Mouse (Mus musculus) kidney, postnatal 4 days (tissue): ENCODE data around the gene Hspa1l.
"Not testable (repeated sequence)": the region's sequence is repeated elsewhere in the genome, so short reads cannot be mapped to it uniquely, and the experiment has no call there.

Experiments used
- DNase-seq, 2 experiments: peaks; one replicate each; pipeline ENCODE4 v3.0.0; 2021; ENCODE audit warnings: mixed read lengths in 2 of 2

Gene Hspa1l

DNA sequence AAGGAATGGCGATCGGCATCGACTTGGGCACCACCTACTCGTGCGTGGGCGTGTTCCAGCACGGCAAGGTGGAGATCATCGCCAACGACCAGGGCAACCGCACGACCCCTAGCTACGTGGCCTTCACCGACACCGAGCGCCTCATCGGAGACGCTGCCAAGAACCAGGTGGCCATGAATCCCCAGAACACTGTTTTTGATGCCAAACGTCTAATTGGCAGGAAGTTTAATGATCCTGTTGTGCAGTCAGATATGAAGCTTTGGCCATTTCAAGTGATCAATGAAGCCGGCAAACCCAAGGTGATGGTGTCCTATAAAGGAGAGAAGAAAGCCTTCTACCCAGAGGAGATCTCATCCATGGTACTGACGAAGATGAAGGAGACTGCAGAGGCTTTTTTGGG is 4.5 kb downstream of the Hspa1l start:
- no peak for DNase-seq

DNA sequence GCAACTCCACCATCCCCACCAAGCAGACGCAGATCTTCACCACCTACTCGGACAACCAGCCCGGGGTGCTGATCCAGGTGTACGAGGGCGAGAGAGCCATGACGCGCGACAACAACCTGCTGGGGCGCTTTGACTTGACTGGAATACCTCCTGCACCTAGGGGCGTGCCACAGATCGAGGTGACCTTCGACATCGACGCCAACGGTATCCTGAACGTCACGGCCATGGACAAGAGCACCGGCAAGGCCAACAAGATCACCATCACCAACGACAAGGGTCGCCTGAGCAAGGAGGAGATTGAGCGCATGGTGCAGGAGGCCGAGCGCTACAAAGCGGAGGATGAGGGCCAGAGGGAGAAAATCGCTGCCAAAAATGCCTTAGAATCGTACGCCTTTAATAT is 5.7 kb downstream of the Hspa1l start:
- no peak for DNase-seq

DNA sequence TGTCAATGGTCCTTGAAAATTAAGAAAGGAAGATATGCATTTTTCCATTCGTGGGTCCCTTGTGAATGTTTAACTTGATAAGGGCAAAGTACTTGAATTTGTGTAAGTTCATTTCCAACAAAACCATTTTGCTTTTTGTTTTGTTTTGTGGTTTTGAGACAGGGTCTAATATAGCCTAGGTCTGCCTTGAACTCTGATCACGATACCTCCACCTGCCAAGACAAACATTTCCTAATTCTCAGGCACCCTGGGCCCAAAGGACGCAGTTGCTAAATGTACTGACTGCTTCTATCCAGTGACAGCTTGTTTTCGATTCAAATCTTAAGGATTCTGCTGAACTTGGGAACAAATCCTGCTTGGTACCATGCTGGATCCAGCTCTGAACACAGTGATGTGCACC is 7.1 kb downstream of the Hspa1l start:
- DNase-seq = no peak

DNA sequence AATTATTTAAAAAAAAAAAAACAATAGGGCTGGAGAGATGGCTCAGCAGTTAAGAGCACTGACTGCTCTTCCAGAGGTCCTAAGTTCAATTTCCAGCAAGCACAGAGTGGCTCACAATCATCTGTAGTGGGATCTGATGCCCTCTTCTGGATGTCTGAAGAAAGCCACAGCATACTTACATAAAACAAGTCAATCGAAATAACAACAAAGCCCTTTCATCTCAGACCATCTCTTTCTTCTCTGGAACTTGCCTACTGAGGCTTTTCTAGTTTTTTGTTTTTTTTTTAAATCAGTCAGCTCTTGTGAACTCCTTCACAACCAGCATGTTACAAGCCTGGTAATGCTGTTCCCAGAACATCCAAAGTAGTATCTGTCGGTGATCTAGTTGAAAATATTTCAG is 8.2 kb downstream of the Hspa1l start:
- peak in 1 of 2 experiments; percentile 50 for DNase-seq

DNA sequence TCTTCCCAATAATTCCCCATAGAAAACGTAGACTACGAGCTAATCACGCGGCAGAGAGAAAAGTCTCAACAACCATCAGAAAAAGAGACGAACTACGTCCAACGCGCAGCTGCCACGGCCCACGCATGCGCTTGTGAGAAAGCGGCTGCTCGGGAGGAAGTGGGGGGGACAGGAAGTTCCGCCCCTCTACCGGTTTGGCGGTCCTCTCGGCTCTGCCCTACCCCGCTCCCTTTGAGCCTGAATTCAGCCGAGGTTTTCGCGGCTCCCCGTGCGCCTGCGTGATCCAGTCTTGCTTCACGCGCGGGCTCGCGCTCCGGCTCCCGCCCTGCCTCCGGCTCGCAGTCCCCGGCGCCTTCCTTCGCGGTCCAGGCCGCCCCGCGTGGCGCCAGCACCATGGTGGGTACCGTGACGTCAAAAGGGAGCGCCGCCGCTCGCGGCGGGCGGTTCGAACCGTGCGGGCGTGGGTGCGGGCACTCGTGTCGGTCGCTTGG is 9.2 kb downstream of the Hspa1l start, which contains the start of gene Lsm2:
Gene Lsm2 (plus strand): TSS at position 173 of the 491 bp plus-strand sequence.
- peak; percentile 92 to 96 for DNase-seq

DNA sequence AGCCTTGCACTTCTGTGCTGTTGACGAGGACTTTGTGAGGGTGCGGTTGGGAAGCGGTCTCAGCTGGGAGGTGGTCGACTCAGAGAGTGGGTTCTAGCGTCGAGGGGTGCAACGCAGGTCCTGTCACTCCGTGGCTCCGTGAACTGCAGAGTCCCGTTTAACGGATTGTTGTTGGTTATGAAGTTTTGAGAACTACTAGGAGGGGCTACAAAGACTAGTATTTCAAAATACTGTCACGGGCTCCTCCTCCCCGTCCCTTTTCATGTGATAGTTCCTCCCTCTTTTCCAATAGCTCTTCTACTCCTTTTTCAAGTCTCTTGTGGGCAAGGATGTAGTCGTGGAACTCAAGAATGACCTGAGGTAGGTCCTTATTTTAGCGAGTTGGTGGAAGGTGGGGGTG is 9.8 kb downstream of the Hspa1l start:
- no peak for DNase-seq

DNA sequence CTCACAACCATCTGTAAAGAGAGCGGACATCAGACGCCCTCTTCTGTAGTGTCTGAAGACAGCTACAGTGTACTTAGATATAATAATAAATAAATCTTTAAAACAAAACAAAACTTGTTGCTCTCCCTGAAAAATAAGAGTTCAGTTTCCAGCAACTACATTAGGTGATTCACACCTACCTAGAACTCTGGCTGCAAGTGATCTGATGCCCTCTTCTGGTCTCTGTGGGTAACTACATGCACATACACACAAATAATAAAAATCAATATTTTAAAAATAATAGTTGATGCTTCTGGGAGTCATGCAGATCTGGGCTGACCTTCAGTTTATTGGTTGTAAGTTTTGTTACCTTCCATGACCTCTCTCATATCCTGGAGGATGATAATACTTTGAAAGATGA is 11.7 kb downstream of the Hspa1l start:
- no peak for DNase-seq

DNA sequence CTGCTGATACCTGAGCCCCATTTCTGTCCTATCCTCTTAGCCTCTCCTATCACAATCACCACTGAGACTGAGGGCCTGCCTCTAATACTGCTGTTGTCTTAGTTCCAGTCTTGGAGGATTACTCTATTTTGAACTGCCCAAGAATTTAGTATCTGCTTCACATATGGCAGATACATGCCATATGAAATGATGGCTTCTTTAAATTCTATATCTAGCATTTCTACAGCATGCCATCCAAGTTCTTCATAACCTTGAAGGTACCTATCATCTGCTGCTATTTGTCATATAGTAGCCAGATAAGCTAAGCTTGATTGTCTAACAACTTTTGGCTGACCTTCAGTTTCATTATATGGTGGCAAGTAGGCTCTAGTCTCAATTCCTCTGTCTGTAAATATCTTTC is 22.2 kb downstream of the Hspa1l start:
- no peak for DNase-seq

DNA sequence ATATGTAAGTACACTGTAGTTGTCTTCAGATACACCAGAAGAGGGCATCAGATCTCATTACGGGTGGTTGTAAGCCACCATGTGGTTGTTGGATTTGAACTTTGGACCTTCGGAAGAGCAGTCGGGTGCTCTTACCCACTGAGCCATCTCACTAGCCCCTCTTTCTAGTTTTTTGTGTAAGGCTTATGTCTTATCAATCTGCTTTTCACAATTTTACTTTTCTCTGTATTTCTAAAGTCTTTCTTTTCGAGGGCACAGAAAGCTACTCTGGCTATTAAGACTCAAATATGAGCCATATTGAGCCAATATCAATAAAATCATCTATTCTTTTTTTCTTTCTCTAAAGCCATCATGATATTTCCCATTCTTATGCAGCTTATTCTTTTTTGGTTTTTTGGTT is 22.7 kb downstream of the Hspa1l start:
- not testable (repeated sequence) for DNase-seq

DNA sequence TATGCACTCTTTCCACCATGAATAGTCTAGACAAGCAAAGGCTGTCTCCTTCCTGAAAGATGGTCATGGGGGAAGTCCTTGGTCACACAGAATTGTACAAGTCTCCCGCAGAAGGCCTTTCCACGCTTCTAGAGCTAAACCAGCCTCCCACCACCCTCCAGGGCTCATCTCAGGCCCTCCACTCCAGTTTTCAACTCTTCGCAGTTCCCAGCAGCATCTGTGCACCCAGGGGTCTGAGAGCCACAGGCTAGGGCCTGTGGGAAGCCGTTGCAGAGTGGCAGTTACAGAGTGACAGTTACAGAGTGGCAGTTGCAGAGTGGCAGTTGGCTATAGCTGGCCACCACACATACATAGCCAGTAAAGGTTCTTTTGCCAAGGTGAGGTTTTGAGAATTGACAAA is 23.4 kb downstream of the Hspa1l start:
- DNase-seq = not testable (repeated sequence)

DNA sequence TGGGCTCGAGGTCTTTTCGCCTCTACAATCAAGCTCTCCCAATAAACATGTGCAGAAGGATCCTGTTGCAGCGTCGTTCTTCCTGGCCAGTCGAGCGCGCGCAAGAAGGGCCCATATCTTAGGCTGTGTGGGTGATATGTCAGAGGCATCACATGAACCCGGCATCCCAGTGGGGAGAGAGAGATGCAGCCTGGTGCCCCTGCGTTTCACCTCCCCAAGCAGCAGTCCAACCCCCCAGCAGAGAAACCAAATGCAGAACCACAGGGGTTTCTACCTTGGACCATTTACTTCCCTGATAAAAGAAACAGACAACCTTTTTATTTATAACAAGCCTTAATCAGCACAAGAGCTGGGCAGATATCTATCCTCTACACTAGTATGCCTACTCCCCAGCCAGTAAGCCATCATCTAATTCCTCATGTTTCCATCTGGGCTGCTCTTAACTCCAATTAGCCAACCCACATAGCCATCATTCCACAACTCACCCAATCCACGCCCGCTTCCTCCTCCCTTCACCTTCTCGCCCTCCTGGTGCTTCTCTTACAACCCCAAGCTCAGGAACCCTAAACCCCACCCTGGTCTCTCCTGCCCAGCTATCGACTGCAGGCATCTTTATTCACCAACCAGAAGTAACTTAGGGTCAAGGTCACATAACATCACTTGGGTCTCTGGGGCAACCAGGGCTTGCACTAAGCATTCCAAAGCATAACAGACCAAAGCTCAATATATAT is 24.1 kb downstream of the Hspa1l start:
- no peak for DNase-seq

DNA sequence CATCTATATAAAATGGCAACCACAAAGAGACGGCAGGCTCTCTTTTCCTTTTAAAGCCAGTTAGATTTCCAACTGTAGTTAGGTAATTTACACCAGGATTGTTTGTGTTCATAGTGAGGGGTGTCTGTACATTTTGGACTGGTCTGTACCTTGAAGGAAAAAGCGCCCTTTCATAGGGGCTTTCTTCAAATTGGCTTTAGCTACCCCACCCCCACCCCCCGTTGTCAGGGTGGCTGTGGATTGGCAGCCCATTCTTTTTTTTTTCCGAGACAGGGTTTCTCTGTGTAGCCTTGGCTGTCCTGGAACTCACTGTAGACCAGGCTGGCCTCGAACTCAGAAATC is 24.6 kb downstream of the Hspa1l start:
- no peak for DNase-seq

DNA sequence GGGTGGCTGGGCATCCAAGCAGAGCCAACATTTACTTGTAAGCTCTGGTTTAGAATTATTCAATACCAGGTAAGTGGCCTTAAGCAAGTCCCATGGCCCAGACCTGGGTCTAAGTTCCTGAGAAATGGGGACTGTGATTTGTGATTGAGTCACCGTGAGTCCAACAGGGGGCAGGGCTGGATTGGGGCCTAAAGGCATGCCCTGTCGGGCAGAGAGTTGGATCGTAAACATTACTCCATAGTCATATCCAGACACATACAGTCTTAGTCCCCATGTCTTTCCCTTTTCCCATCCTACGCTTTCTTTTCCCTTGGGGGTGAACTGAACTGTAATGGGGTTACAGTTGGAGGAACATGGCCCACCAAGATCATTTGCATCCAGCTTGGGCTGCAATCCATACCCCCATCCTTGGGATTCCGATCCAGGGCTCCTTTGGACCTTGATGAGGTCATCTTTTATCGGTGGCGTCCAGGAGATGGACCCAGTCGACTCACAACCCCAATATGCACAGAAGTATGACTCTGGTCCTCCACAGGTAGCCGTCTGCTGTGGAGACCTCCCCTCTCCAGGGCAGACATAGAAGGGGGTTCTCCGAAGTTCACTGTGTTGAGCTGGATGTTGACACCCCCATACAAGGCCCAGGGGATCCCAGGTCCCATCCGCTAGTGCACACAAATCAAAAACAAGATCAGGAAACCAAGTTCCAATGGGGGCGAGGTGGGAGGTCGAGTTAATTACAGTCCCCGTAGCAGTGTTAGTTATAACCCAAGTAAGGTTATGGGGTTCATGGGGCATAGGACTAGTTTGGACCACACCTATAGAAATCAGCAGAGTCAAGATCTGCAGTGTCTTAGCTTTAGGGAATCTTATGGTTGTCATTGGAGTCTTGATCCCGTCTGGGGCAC is 26.3 kb downstream of the Hspa1l start:
- no peak for DNase-seq

DNA sequence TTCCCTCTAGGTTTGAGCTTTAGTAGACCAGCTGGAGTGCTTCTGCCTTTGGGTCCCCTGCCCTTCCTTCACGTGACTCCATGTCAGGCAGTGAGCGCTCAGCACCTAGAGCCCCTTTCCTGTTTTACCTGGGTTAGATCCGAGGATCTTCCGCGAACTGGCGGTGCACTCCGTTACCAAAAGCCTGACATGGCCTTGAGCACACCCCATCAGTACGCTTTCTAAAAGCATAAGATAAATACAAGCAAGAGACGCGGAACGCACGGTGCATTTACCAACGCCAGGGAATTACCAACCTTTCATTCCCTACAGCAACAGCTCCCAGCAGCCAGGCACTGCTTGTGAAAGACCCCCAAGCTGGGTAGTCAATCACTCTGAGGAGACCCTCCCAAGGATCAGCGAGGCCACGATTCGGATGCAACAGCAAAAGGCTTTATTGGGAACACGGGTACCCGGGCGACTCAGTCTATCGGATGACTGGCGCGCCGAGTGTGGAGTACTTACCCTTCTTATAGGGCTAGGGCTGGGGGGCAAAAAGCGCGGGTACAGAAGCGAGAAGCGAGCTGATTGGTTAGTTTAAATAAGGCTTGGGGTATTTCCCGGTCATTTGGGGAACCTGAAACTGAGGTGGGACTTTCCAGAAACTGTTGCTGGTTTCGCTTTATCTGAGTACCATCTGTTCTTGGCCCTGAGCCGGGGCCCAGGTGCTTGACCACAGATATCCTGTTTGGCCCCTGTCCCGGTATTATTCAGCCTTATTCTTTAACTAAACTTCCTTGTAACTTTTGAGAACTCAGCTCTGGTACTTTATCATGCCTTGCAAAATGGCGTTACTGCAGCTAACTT is 27.6 kb downstream of the Hspa1l start:
- DNase-seq = peak in 1 of 2 experiments; percentile 36

DNA sequence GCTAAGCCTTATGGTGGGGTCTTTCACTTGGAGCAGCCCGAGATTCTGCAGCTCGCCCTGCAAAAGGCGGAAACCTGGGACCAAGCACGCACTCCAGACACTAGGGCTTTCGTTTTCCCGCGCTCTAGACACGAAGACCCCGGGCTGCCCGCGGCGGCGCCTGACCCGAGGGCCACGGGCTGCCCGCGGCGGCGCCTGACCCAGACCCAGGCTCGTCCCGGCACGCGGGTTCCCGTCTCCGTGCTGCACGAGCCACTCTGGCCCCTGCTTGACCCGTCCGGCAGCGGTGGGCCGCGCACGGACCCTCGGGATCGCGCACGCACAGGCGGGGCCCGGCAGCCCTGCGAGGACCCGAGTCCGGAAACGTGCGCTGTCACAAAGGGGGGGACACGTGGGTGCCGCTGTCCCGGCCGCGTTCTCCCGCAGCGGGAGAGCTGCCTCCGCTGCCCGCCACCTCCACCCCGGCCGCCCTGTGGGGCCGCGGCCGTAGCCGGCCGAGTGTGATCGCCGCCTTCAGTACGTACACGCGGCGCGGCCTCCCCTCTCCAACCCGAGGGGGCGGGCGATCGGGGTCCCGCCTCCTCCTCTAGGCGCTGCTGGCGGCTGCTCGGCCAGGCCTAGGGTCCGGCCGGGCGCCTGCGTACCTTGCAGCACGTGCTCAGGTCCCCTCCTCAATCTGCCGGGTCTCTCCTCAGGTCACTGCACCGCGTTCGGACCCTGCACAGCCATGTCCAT is 28.4 kb downstream of the Hspa1l start, which contains the start of gene Vars:
Gene Vars (plus strand): TSS at position 271 of the 735 bp plus-strand sequence.
- peak; percentile 90 to 94 for DNase-seq

DNA sequence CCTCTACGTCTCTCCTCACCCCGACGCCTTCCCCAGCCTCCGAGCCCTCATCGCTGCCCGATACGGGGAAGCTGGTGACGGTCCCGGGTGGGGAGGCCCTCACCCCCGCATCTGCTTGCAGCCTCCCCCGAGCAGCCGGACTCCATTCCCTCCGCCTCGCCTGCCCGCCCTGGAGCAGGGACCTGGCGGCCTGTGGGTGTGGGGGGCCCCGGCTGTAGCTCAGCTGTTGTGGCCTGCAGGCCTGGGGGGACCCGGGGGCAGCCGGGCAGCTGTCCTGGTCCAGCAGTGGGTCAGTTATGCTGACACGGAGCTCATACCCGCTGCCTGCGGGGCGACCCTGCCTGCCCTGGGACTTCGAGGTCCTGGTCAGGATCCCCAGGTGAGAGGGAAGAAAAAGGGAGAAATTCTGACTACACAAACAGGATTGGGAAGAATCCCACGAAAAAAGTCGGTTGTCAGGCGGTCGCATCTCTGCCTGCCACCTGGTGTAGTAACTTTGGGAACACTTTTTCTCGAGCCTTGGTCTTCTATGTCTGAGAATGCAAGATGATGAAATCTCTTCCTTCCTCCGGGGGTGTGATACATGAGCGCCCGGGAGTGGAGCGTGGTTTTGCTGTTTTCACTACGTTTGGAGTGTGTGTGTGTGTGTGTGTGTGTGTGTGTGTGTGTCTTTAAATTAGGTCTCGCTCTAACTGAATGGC is 29.1 kb downstream of the Hspa1l start:
- peak; percentile 48 to 64 for DNase-seq

DNA sequence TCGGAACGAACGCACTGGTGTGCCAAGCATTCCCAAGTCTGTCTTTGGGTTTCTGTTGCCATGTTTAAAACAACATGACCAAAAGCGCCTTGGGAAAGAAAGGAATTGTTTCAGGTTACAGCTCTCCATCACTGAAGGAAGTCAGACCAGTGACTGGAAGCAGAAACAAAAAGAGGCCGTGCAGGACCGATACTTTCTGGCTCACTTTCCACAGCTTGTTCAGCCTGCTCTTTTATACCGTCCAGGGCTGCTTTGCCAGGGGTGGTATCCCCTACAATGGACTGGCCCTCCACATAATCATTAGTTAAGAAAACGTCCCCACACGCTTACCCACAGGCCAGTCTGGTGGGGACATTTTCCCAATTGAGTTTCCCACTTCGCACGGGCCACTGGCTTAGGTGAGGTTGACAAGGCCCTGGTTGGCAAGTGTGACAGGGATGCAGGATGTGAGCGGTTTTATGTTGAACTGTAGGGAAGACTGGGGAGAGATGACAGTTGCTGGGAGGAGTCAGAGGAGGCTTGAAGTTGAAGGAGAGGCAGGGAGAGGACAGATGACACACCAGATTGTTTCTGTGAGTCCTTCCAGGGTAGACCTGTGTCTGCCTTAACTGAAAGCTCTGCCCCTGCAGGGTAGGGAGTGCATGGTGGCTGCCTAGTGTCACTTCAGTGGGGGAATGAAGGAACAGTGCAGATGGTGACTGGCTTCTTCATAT is 29.8 kb downstream of the Hspa1l start:
- peak in 1 of 2 experiments; percentile 25 for DNase-seq

DNA sequence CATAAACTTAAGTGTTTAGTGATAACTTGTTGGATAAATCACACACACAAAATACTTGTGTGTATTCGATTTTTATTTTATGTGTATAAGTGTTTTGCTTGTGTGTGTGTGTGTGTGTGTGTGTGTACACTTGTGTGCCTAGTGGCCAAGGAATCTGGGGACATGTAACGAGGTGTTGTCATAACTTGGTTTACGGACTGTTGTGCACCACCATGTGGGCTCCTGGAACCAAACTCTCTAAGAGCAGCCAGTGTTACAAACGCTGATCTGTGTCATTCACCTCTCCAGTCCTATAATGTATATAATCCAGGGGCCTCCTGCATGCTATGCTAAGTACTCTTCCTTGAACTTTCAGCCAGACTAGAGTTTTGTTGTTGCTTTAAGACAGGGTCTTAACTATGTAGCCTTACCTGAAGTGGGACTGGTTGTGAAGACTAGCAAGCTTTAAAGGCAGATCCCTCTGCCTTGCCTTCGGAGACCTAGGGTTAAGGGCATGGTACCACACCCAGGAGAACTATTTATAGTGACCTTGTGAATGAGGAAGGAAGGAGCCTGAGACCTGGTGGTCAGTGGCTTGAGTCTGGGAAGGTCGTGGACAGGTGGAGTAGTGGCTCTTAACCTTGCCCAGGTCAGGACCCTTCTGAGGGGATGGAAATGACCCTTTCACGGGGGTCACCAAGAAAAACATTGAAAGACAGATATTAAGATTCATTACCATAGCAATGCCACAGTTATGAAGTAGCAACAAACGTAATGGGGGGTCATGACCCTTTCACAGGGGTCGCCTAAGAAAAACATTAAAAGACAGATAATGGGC is 30.7 kb downstream of the Hspa1l start:
- DNase-seq = no peak

DNA sequence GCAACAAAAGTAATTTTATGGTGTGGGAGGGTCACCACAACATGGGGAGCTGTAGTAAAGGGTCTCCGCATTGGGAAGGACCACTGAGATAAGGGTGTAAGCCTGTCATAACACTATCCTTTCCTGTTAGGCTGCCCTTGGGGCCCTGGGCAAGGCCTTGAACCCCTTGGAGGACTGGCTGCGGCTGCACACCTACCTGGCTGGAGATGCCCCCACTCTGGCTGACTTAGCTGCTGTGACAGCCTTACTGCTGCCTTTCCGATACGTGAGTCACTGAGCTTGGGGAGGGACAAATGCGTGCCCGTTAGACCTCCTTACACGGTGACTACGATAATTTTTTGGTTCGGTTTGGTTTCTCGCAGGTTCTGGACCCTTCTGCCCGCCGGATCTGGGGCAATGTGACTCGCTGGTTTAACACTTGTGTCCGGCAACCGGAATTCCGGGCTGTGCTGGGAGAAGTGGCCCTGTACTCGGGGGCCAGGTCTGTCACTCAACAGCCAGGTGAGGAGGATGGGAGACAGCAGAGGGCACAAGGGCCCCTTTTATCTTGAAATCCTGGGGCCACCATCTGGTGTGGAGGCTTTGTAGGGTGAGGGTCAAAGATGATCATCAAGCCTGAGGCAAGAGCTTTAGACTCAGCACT is 31.7 kb downstream of the Hspa1l start:
- no peak for DNase-seq
